Mouse (Mus musculus) heart, adult 18-20 months (tissue): Measurements from ENCODE around the gene Mrgpre. TPM values are rescaled to one million over a fixed set of nuclear protein-coding genes. Genes with fewer than 3 reads are reported as not detected.

Source experiments
- DNase-seq, 2 experiments: peaks; one replicate each; pipeline ENCODE4 v3.0.0; 2021 to 2022; ENCODE audit warnings: mixed read lengths in 1 of 2
- microRNA-seq, 2 experiments: library from miRNA; unstranded; fragments of <30 nt; microRNA quantifications; one replicate each; pipeline ENCODE4 v1.2.0; 2022
- total RNA-seq, 2 experiments: library from RNA; stranded (reverse); gene quantifications; 2 replicates each; pipeline ENCODE4 v1.2.3; 2021

Mrgpre gene
- total RNA-seq, 2 experiments from 2014 or later, result 1.6 to 2.0 TPM

DNA sequence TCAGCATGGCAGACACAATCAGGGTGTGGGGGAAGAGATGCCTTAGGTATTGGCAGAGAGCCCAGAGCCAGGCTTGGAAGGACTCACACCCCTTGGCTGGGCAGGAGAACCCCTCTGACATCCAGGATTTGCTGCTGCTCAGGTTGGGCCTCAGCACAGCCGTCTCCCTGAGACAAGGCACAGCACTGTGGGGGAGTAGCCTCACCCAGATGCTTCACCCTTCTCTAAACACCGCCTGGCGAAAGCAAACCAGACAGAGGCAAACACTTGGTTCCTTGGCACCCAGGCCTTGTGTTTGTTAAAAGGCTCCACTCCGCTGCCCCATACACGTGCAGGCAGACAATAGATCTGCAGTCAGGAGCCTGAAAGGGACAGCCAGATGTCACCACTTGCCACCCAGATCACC, 45.7 kb downstream of the Mrgpre start:
- DNase-seq, result peak; percentile 42 to 49

- no peak for DNase-seq
Observed at GRCm38 (mm10) chr7:143738194-143738593, 46.1 kb downstream of the Mrgpre start.

DNA sequence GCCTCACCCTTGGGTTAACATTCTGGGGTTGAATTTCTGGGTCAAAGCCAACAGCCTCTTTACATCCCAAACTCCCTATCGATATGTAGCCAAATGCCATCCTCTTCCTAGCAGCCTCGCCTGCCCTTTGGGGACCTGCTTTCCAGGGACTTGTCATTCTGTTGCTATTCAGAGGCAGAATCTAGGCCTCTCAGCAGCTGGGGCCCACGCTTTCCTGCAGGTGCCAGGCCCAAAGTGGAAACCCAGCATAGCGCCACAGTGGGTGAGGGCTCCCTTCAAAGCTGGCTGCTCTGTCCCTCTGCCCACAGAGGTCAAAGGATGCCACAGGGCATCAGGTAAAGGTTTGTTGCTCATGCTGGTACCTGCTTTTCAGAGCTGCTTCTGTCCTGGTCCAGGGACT, 50.6 kb downstream of the Mrgpre start:
- no peak for DNase-seq

DNA sequence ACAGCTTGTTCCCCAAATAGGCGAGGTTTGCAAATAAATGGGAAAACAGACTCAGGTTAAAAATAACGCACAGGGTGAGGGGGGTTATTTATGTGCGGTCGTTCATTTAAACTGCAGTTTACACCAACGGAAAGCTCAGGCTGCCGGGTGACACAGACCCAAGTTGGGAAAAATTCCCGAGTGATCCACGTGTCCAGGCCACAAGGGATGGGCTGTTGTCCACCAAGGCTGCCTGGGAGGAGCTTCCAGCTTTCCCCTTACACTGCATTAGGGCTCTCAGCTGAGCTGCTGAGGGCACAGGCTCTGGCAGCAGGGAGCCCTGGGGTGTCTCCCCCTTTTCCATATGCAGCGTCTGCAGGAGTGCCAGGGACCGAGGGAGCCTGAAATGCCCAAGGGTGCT, 54.4 kb downstream of the Mrgpre start:
- DNase-seq, result peak; percentile 64 to 72

Small RNAs within 50 kb of the gene (microRNA-seq; reads per million reads assigned to microRNA genes)
- gene Gm22064, result 0 reads per million in 2 experiments

Other genes starting within 250 kb of the Mrgpre start
- 100 to 1,000 TPM; 185 to 191 TPM for gene Nap1l4, start 235.4 kb downstream of the Mrgpre start, total RNA-seq
- 10 to 100 TPM; 20.4 to 20.6 TPM for gene Cars, start 184.4 kb downstream of the Mrgpre start, total RNA-seq
- gene Tnfrsf26, start 155.8 kb downstream of the Mrgpre start, total RNA-seq, result under 1 TPM; 0.50 to 0.80 TPM
- 1 to 10 TPM; 2.7 to 3.3 TPM for gene Tnfrsf22, start 134.8 kb downstream of the Mrgpre start, total RNA-seq
- 1 to 10 TPM; 3.2 to 5.1 TPM for gene Tnfrsf23, start 98.6 kb downstream of the Mrgpre start, total RNA-seq
- 10 to 100 TPM; 16.6 to 17.6 TPM for gene Osbpl5, start 27.5 kb downstream of the Mrgpre start, total RNA-seq
- gene Mrgprg, start 17.5 kb downstream of the Mrgpre start, total RNA-seq, result under 1 TPM in 1 of 2 experiments, not detected in 1; 0.36 TPM
- 1 to 10 TPM; 5.0 to 5.5 TPM for gene Nadsyn1, start 38.3 kb upstream of the Mrgpre start, total RNA-seq
- 1 to 10 TPM; 6.3 to 8.5 TPM for gene Dhcr7, start 38.6 kb upstream of the Mrgpre start, total RNA-seq
- not detected for gene Gm498, start 82.3 kb upstream of the Mrgpre start, total RNA-seq
- under 1 TPM; 0.20 to 0.41 TPM for gene Shank2, start 217.4 kb upstream of the Mrgpre start, total RNA-seq